Mouse (Mus musculus): ENCODE results near the gene St14. TPM values are rescaled to one million over a fixed set of nuclear protein-coding genes. Genes with fewer than 3 reads are reported as not detected.

St14 gene
- polyA plus RNA-seq, 1 experiment from 2014 or later: not detected

DNA sequence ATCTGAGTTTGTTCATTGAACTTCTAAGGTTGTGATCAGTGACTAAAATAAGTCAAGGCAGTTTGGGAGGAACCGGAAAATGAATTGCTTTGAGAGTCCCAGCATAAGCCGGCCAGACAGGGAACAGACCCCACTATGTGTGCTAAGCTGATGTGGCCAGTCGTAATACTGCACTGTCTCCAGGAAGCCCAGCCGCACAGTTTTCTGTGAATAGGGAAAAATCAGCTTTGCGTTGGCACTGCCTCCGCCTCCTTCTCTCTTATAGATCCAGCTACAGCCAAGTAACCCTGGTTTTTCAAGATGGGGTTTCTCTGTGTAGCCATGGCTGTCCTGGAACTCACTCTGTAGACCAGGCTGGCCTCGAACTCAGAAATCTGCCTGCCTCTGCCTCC lies 44.9 kb downstream of the St14 start:
- no peak for ATAC-seq
- DNase-seq (ENCODE audit: low read depth, low spot score): no peak
- in situ Hi-C loops (cut with MboI; ENCODE audit: low pct_unique_long_range_greater_than_20kb): loop anchor here (5.0 to 25.0 kb wide), 3 partner anchors 134 to 609 kb away; no protein-coding TSS in a partner anchor
- ChIA-PET CTCF (interaction anchor here (0.9 to 2.4 kb wide), 7 partner anchors 11 to 606 kb away, joined by 3 to 7 read pairs (median 4); no protein-coding TSS in a partner anchor), POLR2A (interaction anchor here (0.6 kb wide), 1 partner anchor 8 kb away, joined by 5 read pairs; no protein-coding TSS in a partner anchor)
- no peak for TF ChIP-seq CTCF (IDR thresholded peaks at IDR 0.05)
- H3K27me3 ChIP-seq: peaks cover 5% of the 10 kb centered on the region

DNA sequence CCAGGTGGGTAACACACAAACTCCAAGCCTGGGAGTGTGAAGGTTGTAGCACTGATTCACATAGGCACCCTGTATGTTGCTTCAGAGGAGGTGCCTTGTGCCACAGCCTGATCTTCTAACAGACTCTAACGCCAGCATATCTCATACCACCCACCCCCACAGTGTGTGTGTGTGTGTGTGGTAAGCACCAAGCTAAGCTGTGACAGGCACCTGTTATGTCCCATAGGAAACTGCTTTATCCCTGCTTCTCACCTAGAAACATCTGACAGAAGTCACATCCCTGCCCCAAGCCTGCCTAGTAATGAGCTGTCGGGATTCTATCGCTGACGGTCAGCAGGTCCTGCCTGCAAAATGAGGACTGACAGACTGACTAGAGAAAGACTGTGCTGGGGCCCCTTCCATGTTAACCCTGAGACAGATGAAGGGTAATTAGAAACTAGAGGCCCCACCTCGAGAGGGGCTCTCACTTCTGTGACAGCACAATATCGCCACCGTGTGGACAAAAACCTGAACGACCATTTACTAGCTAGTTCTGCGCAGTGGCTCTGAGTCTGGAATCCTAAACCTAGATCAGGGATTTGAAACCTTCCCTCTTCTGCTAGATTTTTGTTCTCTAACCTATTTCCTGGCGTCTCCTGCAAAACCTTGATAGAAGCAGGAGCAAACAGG lies 45.4 kb downstream of the St14 start:
- ChIA-PET POLR2A (interaction anchor here (0.6 kb wide), 1 partner anchor 7 kb away, joined by 5 read pairs; no protein-coding TSS in a partner anchor), CTCF (interaction anchor here (0.9 to 2.4 kb wide), 7 partner anchors 11 to 605 kb away, joined by 3 to 7 read pairs (median 4); no protein-coding TSS in a partner anchor)
- in situ Hi-C loops (cut with MboI; ENCODE audit: low pct_unique_long_range_greater_than_20kb): loop anchor here (5.0 to 25.0 kb wide), 3 partner anchors 134 to 609 kb away; no protein-coding TSS in a partner anchor
- TF ChIP-seq CTCF (IDR thresholded peaks at IDR 0.05): no peak
- DNase-seq (ENCODE audit: low read depth, low spot score): no peak
- ATAC-seq: no peak
- peaks cover 5% of the 10 kb centered on the region for H3K27me3 ChIP-seq

- POLR2A ChIA-PET: no interaction called here
- no peak for DNase-seq (ENCODE audit: low read depth, low spot score)
- ATAC-seq: no peak
- peaks cover 5% of the 10 kb centered on the region for H3K27me3 ChIP-seq
- CTCF ChIA-PET: interaction anchor here (0.7 to 2.4 kb wide), 4 partner anchors 14 to 605 kb away, joined by 3 to 7 read pairs (median 4); no protein-coding TSS in a partner anchor
- in situ Hi-C loops (cut with MboI; ENCODE audit: low pct_unique_long_range_greater_than_20kb): loop anchor here (5.0 to 25.0 kb wide), 3 partner anchors 133 to 608 kb away; no protein-coding TSS in a partner anchor
- TF ChIP-seq CTCF (IDR thresholded peaks at IDR 0.05): no peak
Observed at GRCm38 (mm10) chr9:31085556-31085955, 46.1 kb downstream of the St14 start.

DNA sequence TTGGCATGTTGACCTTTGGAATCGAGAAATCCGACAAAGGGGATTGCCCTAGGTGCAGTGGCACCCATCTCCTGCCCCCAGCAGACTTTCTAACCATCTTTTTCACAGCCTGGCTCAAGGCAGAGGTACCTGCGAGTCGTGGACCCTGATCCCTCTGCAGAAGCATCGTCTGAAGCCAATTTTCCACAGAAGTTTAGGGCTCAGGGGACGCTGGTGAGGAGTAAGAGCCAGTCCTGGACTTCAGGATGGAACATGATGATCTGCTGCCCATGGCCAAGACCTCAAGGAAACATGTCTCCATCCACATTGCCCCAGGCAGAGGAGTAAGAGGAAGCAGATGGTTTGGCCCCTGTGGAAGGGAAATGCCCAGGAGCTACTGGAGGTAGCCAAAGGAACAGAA lies 48.9 kb downstream of the St14 start:
- in situ Hi-C loops (cut with MboI; ENCODE audit: low pct_unique_long_range_greater_than_20kb): loop anchor here (25.0 kb wide), 1 partner anchor 320 kb away; no protein-coding TSS in a partner anchor
- H3K27me3 ChIP-seq: peaks cover 5% of the 10 kb centered on the region
- ATAC-seq (no peak), DNase-seq (ENCODE audit: low read depth, low spot score) (no peak)
- ChIA-PET POLR2A (no interaction called here), CTCF (interaction anchor here (1.7 kb wide), 1 partner anchor 603 kb away, joined by 6 read pairs; no protein-coding TSS in a partner anchor)
- TF ChIP-seq CTCF (IDR thresholded peaks at IDR 0.05): no peak

GRCm38 (mm10) chr9:31082054-31082666 lies 49.5 kb downstream of the St14 start:
- DNase-seq (ENCODE audit: low read depth, low spot score) (peak; percentile 12), ATAC-seq (peak; percentile 37)
- ChIA-PET CTCF (interaction anchor here (1.0 to 1.6 kb wide), 3 partner anchors 142 to 602 kb away, joined by 4 to 9 read pairs (median 7); no protein-coding TSS in a partner anchor), POLR2A (no interaction called here)
- peaks cover 5% of the 10 kb centered on the region for H3K27me3 ChIP-seq
- in situ Hi-C loops (cut with MboI; ENCODE audit: low pct_unique_long_range_greater_than_20kb): loop anchor here (25.0 kb wide), 1 partner anchor 320 kb away; no protein-coding TSS in a partner anchor
- peak; percentile 88 for TF ChIP-seq CTCF (IDR thresholded peaks at IDR 0.05)

- POLR2A ChIA-PET: no interaction called here
- no peak for TF ChIP-seq CTCF (IDR thresholded peaks at IDR 0.05)
- CTCF ChIA-PET: interaction anchor here (1.6 to 2.7 kb wide), 3 partner anchors 141 to 600 kb away, joined by 7 to 12 read pairs (median 9); no protein-coding TSS in a partner anchor
Observed at GRCm38 (mm10) chr9:31080726-31081125, 50.9 kb downstream of the St14 start.

GRCm38 (mm10) chr9:31074836-31075235 lies 56.8 kb downstream of the St14 start:
- ATAC-seq (no peak), DNase-seq (ENCODE audit: low read depth, low spot score) (no peak)
- CTCF ChIA-PET: interaction anchor here (1.1 kb wide), 1 partner anchor 12 kb away, joined by 4 read pairs; no protein-coding TSS in a partner anchor
- H3K27me3 ChIP-seq: no peaks in the 10 kb centered on the region
- POLR2A ChIA-PET: no interaction called here
- in situ Hi-C loops (cut with MboI; ENCODE audit: low pct_unique_long_range_greater_than_20kb): loop anchor here (25.0 kb wide), 1 partner anchor 313 kb away; no protein-coding TSS in a partner anchor
- TF ChIP-seq CTCF (IDR thresholded peaks at IDR 0.05): no peak

More at GRCm38 (mm10) chr9:31080726-31081125, 50.9 kb downstream of the St14 start:
- in situ Hi-C loops (cut with MboI; ENCODE audit: low pct_unique_long_range_greater_than_20kb): loop anchor here (25.0 kb wide), 1 partner anchor 318 kb away; no protein-coding TSS in a partner anchor
- ATAC-seq: no peak
- peaks cover 5% of the 10 kb centered on the region for H3K27me3 ChIP-seq
- no peak for DNase-seq (ENCODE audit: low read depth, low spot score)

DNA sequence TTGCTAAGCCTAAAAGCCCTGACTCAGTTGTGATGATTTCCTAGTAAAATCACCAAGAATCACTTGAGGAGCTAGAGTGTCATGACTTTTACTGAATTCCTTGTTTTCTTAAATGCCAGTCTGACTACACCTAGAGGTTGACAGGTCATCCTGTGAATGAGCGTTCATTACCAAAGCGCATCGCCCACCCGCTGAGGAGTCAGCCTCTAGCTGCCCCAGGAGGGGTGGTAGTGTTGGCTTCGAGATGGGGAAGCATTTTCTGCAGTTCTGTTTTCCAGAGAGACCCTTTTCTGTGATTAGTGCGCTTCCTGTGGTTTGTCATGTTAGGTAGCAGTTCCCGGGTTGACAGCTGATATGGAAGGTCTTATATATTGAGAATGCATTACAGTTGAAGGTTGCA lies 57.9 kb downstream of the St14 start:
- in situ Hi-C loops (cut with MboI; ENCODE audit: low pct_unique_long_range_greater_than_20kb): no loop called here
- POLR2A ChIA-PET: no interaction called here
- H3K27me3 ChIP-seq: no peaks in the 10 kb centered on the region
- TF ChIP-seq CTCF (IDR thresholded peaks at IDR 0.05): no peak
- ATAC-seq (no peak), DNase-seq (ENCODE audit: low read depth, low spot score) (no peak)
- CTCF ChIA-PET: no interaction called here

DNA sequence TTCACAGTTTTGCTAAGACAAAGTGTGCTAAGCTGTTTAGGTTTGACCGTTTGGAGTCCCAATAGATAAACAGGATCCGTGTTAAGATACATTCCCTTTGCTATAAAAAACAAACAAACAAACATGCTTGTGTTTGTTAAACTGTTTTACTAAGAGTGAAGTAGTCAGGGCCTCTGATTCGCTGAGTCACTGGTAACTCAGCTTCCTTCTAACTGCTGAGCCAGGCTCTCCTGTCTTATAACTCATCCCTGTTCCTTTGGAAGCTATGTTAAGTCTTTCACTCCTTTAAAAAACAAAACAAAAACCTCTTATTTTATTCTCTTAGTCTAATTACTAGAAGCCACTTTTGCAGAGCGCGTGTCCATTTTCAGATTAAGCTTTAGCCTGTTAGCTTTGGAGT lies 59.4 kb downstream of the St14 start:
- ChIA-PET CTCF (interaction anchor here (1.1 to 1.2 kb wide), 2 partner anchors 11 to 14 kb away, joined by 3 to 4 read pairs; no protein-coding TSS in a partner anchor), POLR2A (interaction anchor here (0.7 kb wide), 1 partner anchor 360 kb away, joined by 3 read pairs; no protein-coding TSS in a partner anchor)
- DNase-seq (ENCODE audit: low read depth, low spot score) (no peak), ATAC-seq (no peak)
- in situ Hi-C loops (cut with MboI; ENCODE audit: low pct_unique_long_range_greater_than_20kb): no loop called here
- TF ChIP-seq CTCF (IDR thresholded peaks at IDR 0.05): no peak
- no peaks in the 10 kb centered on the region for H3K27me3 ChIP-seq

DNA sequence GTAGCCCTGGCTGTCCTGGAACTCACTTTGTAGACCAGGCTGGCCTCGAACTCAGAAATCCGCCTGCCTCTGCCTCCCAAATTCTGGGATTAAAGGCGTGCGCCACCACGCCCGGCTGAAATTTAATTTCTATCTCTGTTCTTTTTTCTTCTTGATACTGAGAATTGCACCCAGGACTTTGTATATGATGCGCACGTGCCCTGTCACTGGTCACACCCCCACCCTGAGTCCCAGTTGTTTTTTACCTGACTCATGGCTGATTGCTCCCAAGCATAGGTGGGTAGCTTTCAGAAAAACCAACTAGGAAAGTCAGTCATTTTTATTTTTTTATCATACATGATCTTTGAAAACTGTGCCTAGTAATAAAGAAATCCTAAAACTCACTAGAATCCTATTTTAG lies 60.9 kb downstream of the St14 start:
- ChIA-PET POLR2A (no interaction called here), CTCF (no interaction called here)
- DNase-seq (ENCODE audit: low read depth, low spot score) (no peak), ATAC-seq (no peak)
- in situ Hi-C loops (cut with MboI; ENCODE audit: low pct_unique_long_range_greater_than_20kb): no loop called here
- no peaks in the 10 kb centered on the region for H3K27me3 ChIP-seq
- no peak for TF ChIP-seq CTCF (IDR thresholded peaks at IDR 0.05)

Measured in Patski (cell line).